Mouse (Mus musculus) midbrain, embryonic 16.5 days (tissue): ENCODE results near the gene Tex37. TPM values are rescaled to one million over a fixed set of nuclear protein-coding genes. Genes with fewer than 3 reads are reported as not detected.

Experiments
- ATAC-seq: fragments of 200-750 bp; cut with Nextera tagmentation; 2 replicates; pipeline ENCODE4 v1.8.0; 2017; ENCODE audit warnings: moderate TSS enrichment
- H3K27ac ChIP-seq: fragments of 300-500 bp; sonication (generic); 2 replicates; pipeline ENCODE4 v1.5.1; 2014; ENCODE audit warnings: mild to moderate bottlenecking, low read length, mixed read lengths
- H3K27me3 ChIP-seq: fragments of 300-500 bp; sonication (generic); 2 replicates; pipeline ENCODE4 v1.6.1; 2014; ENCODE audit warnings: low read depth, low read length, mixed read lengths; ENCODE audit not compliant: control insufficient read depth, insufficient read depth
- H3K36me3 ChIP-seq: fragments of 300-500 bp; sonication (generic); 2 replicates; pipeline ENCODE4 v1.6.1; 2014; ENCODE audit warnings: mild to moderate bottlenecking, low read length, moderate library complexity, mixed read lengths; ENCODE audit not compliant: control insufficient read depth, insufficient read depth
- H3K4me1 ChIP-seq: fragments of 300-500 bp; sonication (generic); 2 replicates; pipeline ENCODE4 v1.6.1; 2014; ENCODE audit warnings: mild to moderate bottlenecking, low read length, mixed read lengths; ENCODE audit not compliant: control insufficient read depth, insufficient read depth
- H3K4me2 ChIP-seq: fragments of 300-500 bp; sonication (generic); 2 replicates; pipeline ENCODE4 v1.6.1; 2014; ENCODE audit warnings: mild to moderate bottlenecking, low read length, mixed read lengths
- H3K4me3 ChIP-seq: fragments of 300-500 bp; sonication (generic); 2 replicates; pipeline ENCODE4 v1.5.1; 2014; ENCODE audit warnings: low read depth, mild to moderate bottlenecking, low read length, moderate library complexity, mixed read lengths
- H3K9ac ChIP-seq: fragments of 300-500 bp; sonication (generic); 2 replicates; pipeline ENCODE4 v1.6.1; 2014; ENCODE audit warnings: low read depth, low read length, mixed read lengths
- H3K9me3 ChIP-seq: fragments of 300-500 bp; sonication (generic); replicated peaks from 2 replicates; pipeline ENCODE4 v1.6.1; 2014; ENCODE audit warnings: mild to moderate bottlenecking, low read length, mixed read lengths; ENCODE audit not compliant: control insufficient read depth, poor library complexity, severe bottlenecking
- WGBS: fragments of 180-500 bp; shearing (Covaris S2); extraction: QIAGEN DNeasy Blood & Tissue Kit; methylation state at CpG from one replicate; pipeline ENCODE4 v1.1.7; 2014; 5-methylcytosine and 5-hydroxymethylcytosine counted together
- polyA plus RNA-seq: library from polyadenylated mRNA; unstranded; fragments of >200 nt; fragmentation: Nextera tagmentation; extraction: Ambion mirVana; gene quantifications from 2 replicates; pipeline ENCODE4 v1.2.1, GENCODE M21; 2015

Tex37 gene
- polyA plus RNA-seq, 1 experiment from 2014 or later, result not detected

DNA sequence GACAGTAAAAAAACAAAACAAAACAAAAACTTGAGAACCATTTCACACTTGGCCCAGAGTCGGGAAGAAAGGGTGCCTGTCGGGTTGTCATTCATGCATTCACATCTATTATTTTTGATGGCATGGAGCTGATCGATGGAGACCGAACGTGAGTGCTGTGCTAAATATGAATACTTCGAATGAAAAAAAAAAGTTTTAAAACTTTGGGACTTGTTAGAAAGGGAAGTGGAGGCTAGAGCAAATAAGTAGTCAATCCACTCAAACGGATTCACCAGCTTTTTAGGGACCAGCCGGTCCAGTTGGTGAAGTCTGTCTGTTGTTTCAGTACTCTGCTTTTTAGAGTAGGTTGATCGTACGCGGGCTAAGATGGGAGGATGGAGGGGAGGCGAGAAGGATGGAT, 37.1 kb upstream of the Tex37 start:
- WGBS, result under 1% methylated on average over 12 of the region's 12 CpGs
- H3K4me1 ChIP-seq, result peaks cover 10% of the 10 kb centered on the region
- no peak overlapping the region for H3K27ac ChIP-seq
- H3K4me3 ChIP-seq, result peak overlapping the region; percentile 47
- peak overlapping the region; percentile 94 for H3K4me2 ChIP-seq
- H3K27me3 ChIP-seq, result peaks cover 53% of the 10 kb centered on the region
- no peak overlapping the region for H3K9ac ChIP-seq
- no peaks in the 10 kb centered on the region for H3K36me3 ChIP-seq
- ATAC-seq, result no peak
- no peaks in the 10 kb centered on the region for H3K9me3 ChIP-seq

DNA sequence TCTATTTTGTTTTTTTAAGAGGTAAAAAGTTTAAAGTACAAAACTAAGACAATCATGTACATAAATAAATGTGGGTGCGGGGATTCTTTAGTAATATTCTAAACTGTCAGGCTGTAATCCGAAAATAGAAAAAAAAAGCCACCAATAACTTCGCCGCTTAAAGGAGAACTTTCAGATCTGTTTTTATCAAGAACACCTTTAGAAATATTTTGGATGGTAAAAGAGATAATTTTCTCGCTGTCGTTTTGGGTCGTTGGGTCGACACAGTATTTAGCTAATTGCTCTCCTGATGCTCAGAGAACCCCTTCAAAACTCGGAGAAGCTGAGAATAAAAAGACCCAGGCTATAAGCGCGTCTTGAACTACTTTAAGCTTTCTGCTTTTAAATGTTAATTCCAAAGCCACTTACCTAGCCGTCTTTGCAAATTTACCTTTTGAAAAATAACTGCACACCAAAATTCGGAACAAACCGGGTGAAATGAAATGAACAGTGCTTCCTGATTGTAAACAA, 36.6 kb upstream of the Tex37 start:
- H3K36me3 ChIP-seq, result no peaks in the 10 kb centered on the region
- WGBS, result 4% methylated on average over 14 of the region's 14 CpGs
- H3K4me2 ChIP-seq, result no peak overlapping the region
- H3K9me3 ChIP-seq, result no peaks in the 10 kb centered on the region
- no peak overlapping the region for H3K4me3 ChIP-seq
- H3K9ac ChIP-seq, result no peak overlapping the region
- H3K27me3 ChIP-seq, result peaks cover 53% of the 10 kb centered on the region
- H3K27ac ChIP-seq, result no peak overlapping the region
- ATAC-seq, result no peak
- peaks cover 10% of the 10 kb centered on the region for H3K4me1 ChIP-seq

DNA sequence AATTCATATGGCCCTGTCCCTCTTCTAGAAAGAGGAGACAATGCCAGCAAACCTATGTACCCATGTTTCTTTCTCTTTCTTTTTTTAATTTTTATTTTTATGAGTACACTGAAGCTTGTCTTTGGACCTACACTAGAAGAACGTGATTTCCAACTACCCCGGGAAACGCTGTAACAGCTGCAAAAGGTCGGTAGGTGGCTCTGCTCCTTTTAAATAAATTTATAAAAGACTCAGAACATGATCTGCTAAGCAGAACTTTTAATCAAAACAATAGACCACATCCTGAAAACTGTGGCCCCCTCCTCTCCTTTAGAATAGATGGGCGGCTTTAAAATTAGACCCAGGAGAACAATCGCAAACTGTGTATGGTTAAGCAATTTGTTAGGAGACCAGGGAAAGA, 35.3 kb upstream of the Tex37 start:
- no peak for ATAC-seq
- Histone ChIP-seq H3K4me3 (no peak overlapping the region), H3K4me1 (peaks cover 10% of the 10 kb centered on the region), H3K27ac (no peak overlapping the region), H3K36me3 (no peaks in the 10 kb centered on the region), H3K27me3 (peaks cover 43% of the 10 kb centered on the region), H3K9ac (no peak overlapping the region), H3K9me3 (no peaks in the 10 kb centered on the region), H3K4me2 (no peak overlapping the region)
- 7% methylated on average over 6 of the region's 6 CpGs for WGBS

DNA sequence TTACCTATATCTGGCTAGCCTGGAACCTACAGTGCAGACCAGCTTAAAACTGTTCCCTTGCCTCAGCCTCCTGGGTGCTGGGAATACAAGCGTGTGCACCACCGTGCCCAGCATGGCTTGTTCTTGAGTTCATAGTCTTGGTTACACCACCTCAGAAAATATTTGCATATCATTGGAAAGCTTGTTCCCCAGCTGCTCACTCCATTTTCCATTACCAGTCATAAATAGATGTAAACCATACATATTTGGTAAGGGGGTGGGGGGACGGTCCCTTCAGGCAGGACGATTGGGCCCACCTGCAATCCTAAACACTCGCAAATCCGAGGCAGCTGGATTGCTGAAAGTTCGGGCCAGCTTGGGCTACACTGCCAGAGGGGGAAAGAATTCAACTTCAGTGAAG, 34.5 kb upstream of the Tex37 start:
- no peak overlapping the region for H3K4me3 ChIP-seq
- peaks cover 10% of the 10 kb centered on the region for H3K4me1 ChIP-seq
- H3K9ac ChIP-seq, result no peak overlapping the region
- no peak overlapping the region for H3K4me2 ChIP-seq
- 76% methylated on average over 7 of the region's 7 CpGs for WGBS
- no peak overlapping the region for H3K27ac ChIP-seq
- no peaks in the 10 kb centered on the region for H3K36me3 ChIP-seq
- ATAC-seq, result no peak
- no peaks in the 10 kb centered on the region for H3K9me3 ChIP-seq
- H3K27me3 ChIP-seq, result peaks cover 37% of the 10 kb centered on the region

DNA sequence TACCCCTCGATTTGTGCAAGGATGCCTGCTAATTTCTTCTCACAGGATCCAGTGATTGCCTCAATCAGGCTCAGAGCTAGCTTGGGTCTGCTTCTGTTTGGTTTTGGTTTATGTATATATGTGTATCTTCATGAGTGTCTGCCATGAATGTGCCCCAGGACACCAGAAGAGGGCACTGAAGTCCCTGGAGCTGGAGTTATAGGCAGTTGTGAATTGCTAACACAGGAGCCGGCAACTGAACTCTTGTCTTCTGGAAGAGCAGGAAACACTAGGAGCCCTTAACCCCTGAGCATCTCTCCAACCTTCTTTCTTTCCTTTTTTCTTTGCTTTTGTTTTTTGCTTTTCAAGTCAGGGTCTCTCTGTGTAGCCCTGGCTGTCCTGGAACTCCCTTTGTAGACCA, 13.1 kb upstream of the Tex37 start:
- no peak overlapping the region for H3K4me2 ChIP-seq
- no peak overlapping the region for H3K27ac ChIP-seq
- H3K27me3 ChIP-seq, result no peaks in the 10 kb centered on the region
- no peak overlapping the region for H3K9ac ChIP-seq
- H3K4me3 ChIP-seq, result no peak overlapping the region
- H3K9me3 ChIP-seq, result no peaks in the 10 kb centered on the region
- no peak for ATAC-seq
- no peaks in the 10 kb centered on the region for H3K4me1 ChIP-seq
- 81% methylated on average over 2 of the region's 2 CpGs for WGBS
- H3K36me3 ChIP-seq, result no peaks in the 10 kb centered on the region

DNA sequence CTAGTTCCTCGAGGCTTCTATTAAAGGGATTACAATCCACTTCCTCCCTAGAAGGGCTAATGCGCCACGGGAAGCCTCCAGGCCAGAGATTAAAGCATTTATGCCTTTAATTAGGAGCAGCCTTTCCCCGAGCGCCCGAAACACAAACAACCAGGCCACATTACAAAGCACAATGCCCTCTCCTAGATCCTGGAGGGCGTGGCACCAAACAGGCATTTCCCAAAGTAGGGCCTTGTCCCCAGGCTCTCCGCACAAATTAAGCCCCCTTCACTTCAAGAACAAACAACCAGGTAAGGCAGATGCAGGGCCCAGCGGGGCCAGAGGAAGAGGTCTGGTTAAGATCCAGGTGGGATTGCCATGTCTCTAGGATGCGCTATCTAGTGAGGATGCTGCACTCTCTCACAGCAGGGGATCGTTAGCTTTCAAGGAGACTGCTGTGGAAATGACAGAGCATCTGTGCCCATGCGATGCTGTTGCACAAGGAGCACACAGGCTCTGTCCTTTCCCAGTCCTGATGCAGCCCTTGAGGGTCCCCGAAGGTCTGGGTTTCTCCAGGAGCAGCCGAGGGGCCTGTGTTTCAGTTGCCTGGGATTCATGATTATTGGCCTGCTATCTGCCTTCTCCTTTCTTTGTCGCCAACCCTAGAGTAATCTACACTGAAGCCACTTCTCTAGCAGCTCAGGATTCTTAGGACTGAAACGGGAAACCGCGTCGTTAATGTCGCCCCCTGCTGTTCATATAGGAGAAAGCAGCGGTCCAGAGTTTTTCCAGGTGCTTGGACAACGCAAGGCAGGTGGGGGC, 2.7 kb upstream of the Tex37 start:
- Histone ChIP-seq H3K36me3 (no peaks in the 10 kb centered on the region), H3K9me3 (no peaks in the 10 kb centered on the region), H3K4me2 (peak overlapping the region; percentile 53), H3K27me3 (no peaks in the 10 kb centered on the region), H3K9ac (peak overlapping the region; percentile 43), H3K4me1 (peaks cover 7% of the 10 kb centered on the region), H3K4me3 (peak overlapping the region; percentile 21; the same call in 1 of the 2 replicates), H3K27ac (peak overlapping the region; percentile 57; the same call in 1 of the 2 replicates)
- ATAC-seq, result peak; percentile 85
- 2% methylated on average over 22 of the region's 22 CpGs for WGBS

DNA sequence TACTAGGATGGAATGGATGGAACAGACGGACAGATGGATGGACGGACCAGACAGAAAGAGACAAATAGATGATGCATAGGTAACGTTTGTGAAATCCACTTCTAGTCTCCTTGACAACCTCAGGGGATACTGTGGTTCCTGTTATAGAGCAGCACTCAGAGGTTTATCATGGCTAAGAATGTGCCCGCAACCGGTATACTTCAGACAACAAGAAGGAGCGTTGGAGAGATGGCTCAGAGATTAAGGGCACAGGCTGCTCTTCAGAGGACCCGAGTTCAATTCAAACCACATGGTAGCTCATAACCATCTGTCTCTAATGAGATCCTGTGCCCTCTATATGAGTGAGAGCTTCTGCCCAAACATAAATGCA, 6.3 kb downstream of the Tex37 start:
- no peaks in the 10 kb centered on the region; the same call in 1 of the 2 replicates for H3K27me3 ChIP-seq
- H3K4me1 ChIP-seq, result 0 out of 2 replicates have a peak, but pooled peaks cover 3% of the 10 kb centered on the region
- no peaks in the 10 kb centered on the region for H3K36me3 ChIP-seq
- H3K4me2 ChIP-seq, result peak overlapping the region; percentile 47
- H3K4me3 ChIP-seq, result peak overlapping the region; percentile 22; the same call in 1 of the 2 replicates
- 62% methylated on average over 7 of the region's 7 CpGs for WGBS
- ATAC-seq, result peak; percentile 53
- no peak overlapping the region for H3K27ac ChIP-seq
- no peak overlapping the region for H3K9ac ChIP-seq
- H3K9me3 ChIP-seq, result no peaks in the 10 kb centered on the region

DNA sequence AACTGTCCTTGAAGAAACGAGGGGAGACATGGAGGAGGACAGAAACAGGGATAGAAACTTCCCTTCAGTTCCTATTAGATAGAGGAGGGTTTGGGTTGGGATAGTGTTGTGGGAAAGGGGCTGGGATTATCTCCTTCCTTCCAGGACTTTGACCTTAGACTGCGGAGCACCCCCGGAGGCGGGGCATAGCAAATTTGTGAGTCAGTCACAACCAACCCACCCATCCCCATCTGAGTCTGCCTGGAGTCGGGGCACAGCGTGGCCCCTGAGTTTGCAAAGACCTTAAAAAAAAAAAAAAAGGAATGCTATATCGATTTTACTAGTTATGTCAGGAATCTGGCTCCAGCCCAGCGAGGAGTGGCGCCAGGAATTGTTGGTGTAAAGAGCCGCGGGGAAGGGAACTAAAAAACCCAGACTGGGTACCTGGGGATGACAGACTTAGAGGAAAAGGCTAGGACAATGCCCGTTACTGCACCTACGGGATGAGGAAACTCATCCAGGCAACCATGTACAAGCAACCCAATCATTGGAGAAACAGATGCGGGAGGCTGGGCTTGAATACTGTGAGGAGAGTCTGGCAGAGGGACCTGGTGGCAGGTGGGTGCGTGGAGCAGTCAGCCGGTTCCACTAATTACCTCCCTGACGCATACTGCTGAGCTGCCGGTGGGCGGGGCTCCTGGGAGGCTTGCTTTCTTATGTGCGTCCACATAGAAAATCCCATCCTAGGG, 6.9 kb downstream of the Tex37 start:
- WGBS, result 12% methylated on average over 20 of the region's 20 CpGs

DNA sequence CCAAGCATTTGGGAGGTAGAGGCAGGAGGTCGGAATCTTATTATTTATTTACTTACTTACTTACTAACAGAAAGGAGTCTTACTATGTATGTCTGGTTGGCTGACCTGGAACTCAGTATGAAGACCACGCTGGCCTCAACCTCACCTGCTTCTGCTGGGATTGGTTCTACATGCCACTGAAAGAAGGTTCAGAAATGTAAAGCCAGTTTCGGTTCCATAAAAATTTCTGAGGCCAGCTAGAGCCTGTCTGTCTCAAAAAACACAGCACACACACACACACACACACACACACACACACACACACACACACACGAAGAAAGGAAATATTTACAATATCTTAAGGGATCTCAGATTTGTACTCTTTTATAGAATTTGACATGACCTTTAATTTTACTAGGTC, 8.4 kb downstream of the Tex37 start:
- H3K9me3 ChIP-seq, result no peaks in the 10 kb centered on the region
- no peak overlapping the region for H3K4me2 ChIP-seq
- H3K27me3 ChIP-seq, result no peaks in the 10 kb centered on the region; the same call in 1 of the 2 replicates
- no peak overlapping the region for H3K9ac ChIP-seq
- H3K4me1 ChIP-seq, result 0 out of 2 replicates have a peak, but pooled peaks cover 3% of the 10 kb centered on the region
- no peak for ATAC-seq
- peaks cover 2% of the 10 kb centered on the region for H3K36me3 ChIP-seq
- no peak overlapping the region for H3K4me3 ChIP-seq
- WGBS, result 76% methylated on average over 4 of the region's 4 CpGs
- H3K27ac ChIP-seq, result no peak overlapping the region

More for the DNA sequence above, 6.9 kb downstream of the Tex37 start:
- Histone ChIP-seq H3K36me3 (no peaks in the 10 kb centered on the region), H3K4me3 (peak overlapping the region; percentile 22; the same call in 1 of the 2 replicates), H3K4me2 (peak overlapping the region; percentile 47), H3K9me3 (no peaks in the 10 kb centered on the region), H3K4me1 (0 out of 2 replicates have a peak, but pooled peaks cover 3% of the 10 kb centered on the region), H3K27me3 (no peaks in the 10 kb centered on the region; the same call in 1 of the 2 replicates), H3K27ac (no peak overlapping the region), H3K9ac (no peak overlapping the region)
- peak; percentile 82 for ATAC-seq
